Mouse (Mus musculus): ENCODE data around the gene Lyl1. TPM values are rescaled to one million over a fixed set of nuclear protein-coding genes. Genes with fewer than 3 reads are reported as not detected.
A peak's percentile ranks its signal among the peaks of the same experiment; 100 is the strongest.

Lyl1 gene
- polyA plus RNA-seq, 1 experiment: 0.04 TPM

- no peaks in the 10 kb centered on the region for H3K79me3 ChIP-seq (ENCODE audit: low read depth)
- peaks cover 7% of the 10 kb centered on the region for H3K36me3 ChIP-seq (ENCODE audit: control insufficient read depth, insufficient read depth)
- H3K4me3 ChIP-seq (ENCODE audit: insufficient read depth, poor library complexity, severe bottlenecking): no peak overlapping the region
- TF ChIP-seq FOSL1 (IDR thresholded peaks at IDR 0.05; ENCODE audit: insufficient read depth, low read length, poor library complexity, severe bottlenecking): no peak
- no peak for TF ChIP-seq MAX (IDR thresholded peaks at IDR 0.05)
- H3ac ChIP-seq (ENCODE audit: control insufficient read depth, insufficient read length, low read depth): no peak overlapping the region
- H3K27me3 ChIP-seq (ENCODE audit: control insufficient read depth, insufficient read depth, insufficient read length): no peaks in the 10 kb centered on the region
- peaks cover 63% of the 10 kb centered on the region for H3K79me2 ChIP-seq (ENCODE audit: control insufficient read depth, insufficient read depth)
These were observed 31.7 kb downstream of the Lyl1 start for GRCm38 (mm10) chr8:84732996-84733395.

GRCm38 (mm10) chr8:84733959-84734358 is 32.7 kb downstream of the Lyl1 start:
- peaks cover 7% of the 10 kb centered on the region for H3K36me3 ChIP-seq (ENCODE audit: control insufficient read depth, insufficient read depth)
- no peak overlapping the region for H3K4me3 ChIP-seq (ENCODE audit: insufficient read depth, poor library complexity, severe bottlenecking)
- H3ac ChIP-seq (ENCODE audit: control insufficient read depth, insufficient read length, low read depth): no peak overlapping the region
- no peak for TF ChIP-seq MAX (IDR thresholded peaks at IDR 0.05)
- TF ChIP-seq MYOG (IDR thresholded peaks at IDR 0.05; ENCODE audit: control insufficient read depth, extremely low read depth, insufficient read length): no peak
- TF ChIP-seq CEBPB (IDR thresholded peaks at IDR 0.05; ENCODE audit: low read depth): no peak
- TF ChIP-seq FOSL1 (IDR thresholded peaks at IDR 0.05; ENCODE audit: insufficient read depth, low read length, poor library complexity, severe bottlenecking): no peak
- TF ChIP-seq CTCF (IDR thresholded peaks at IDR 0.05; ENCODE audit: control insufficient read depth, insufficient read depth, insufficient read length): no peak
- TF ChIP-seq MYOD1 (IDR thresholded peaks at IDR 0.05; ENCODE audit: control insufficient read depth, insufficient read length, low read depth): no peak
- TF ChIP-seq USF1 (IDR thresholded peaks at IDR 0.05; ENCODE audit: low read depth): no peak
- peaks cover 69% of the 10 kb centered on the region for H3K79me2 ChIP-seq (ENCODE audit: control insufficient read depth, insufficient read depth)
- H3K27me3 ChIP-seq (ENCODE audit: control insufficient read depth, insufficient read depth, insufficient read length): no peaks in the 10 kb centered on the region
- no peaks in the 10 kb centered on the region for H3K79me3 ChIP-seq (ENCODE audit: low read depth)

- Histone ChIP-seq H3K4me3 (ENCODE audit: insufficient read depth, poor library complexity, severe bottlenecking) (no peak overlapping the region), H3K27me3 (ENCODE audit: control insufficient read depth, insufficient read depth, insufficient read length) (no peaks in the 10 kb centered on the region), H3ac (ENCODE audit: control insufficient read depth, insufficient read length, low read depth) (no peak overlapping the region), H3K79me2 (ENCODE audit: control insufficient read depth, insufficient read depth) (peaks cover 73% of the 10 kb centered on the region), H3K79me3 (ENCODE audit: low read depth) (no peaks in the 10 kb centered on the region), H3K36me3 (ENCODE audit: control insufficient read depth, insufficient read depth) (peaks cover 7% of the 10 kb centered on the region)
- TF ChIP-seq CEBPB (IDR thresholded peaks at IDR 0.05; ENCODE audit: low read depth) (no peak), CTCF (IDR thresholded peaks at IDR 0.05; ENCODE audit: control insufficient read depth, insufficient read depth, insufficient read length) (no peak), MAX (IDR thresholded peaks at IDR 0.05) (no peak), MYOG (IDR thresholded peaks at IDR 0.05; ENCODE audit: control insufficient read depth, extremely low read depth, insufficient read length) (no peak), USF1 (IDR thresholded peaks at IDR 0.05; ENCODE audit: low read depth) (no peak), MYOD1 (IDR thresholded peaks at IDR 0.05; ENCODE audit: control insufficient read depth, insufficient read length, low read depth) (no peak), FOSL1 (IDR thresholded peaks at IDR 0.05; ENCODE audit: insufficient read depth, low read length, poor library complexity, severe bottlenecking) (no peak)
These were observed 33.4 kb downstream of the Lyl1 start for GRCm38 (mm10) chr8:84734680-84735079.

- no peak overlapping the region for H3ac ChIP-seq (ENCODE audit: control insufficient read depth, insufficient read length, low read depth)
- H3K79me3 ChIP-seq (ENCODE audit: low read depth): no peaks in the 10 kb centered on the region
- no peak overlapping the region for H3K4me3 ChIP-seq (ENCODE audit: insufficient read depth, poor library complexity, severe bottlenecking)
- H3K36me3 ChIP-seq (ENCODE audit: control insufficient read depth, insufficient read depth): peaks cover 7% of the 10 kb centered on the region
- no peaks in the 10 kb centered on the region for H3K27me3 ChIP-seq (ENCODE audit: control insufficient read depth, insufficient read depth, insufficient read length)
- H3K79me2 ChIP-seq (ENCODE audit: control insufficient read depth, insufficient read depth): peaks cover 78% of the 10 kb centered on the region
- TF ChIP-seq MYOD1 (IDR thresholded peaks at IDR 0.05; ENCODE audit: control insufficient read depth, insufficient read length, low read depth) (no peak), USF1 (IDR thresholded peaks at IDR 0.05; ENCODE audit: low read depth) (no peak), CTCF (IDR thresholded peaks at IDR 0.05; ENCODE audit: control insufficient read depth, insufficient read depth, insufficient read length) (no peak), MAX (IDR thresholded peaks at IDR 0.05) (no peak), MYOG (IDR thresholded peaks at IDR 0.05; ENCODE audit: control insufficient read depth, extremely low read depth, insufficient read length) (no peak), CEBPB (IDR thresholded peaks at IDR 0.05; ENCODE audit: low read depth) (no peak), FOSL1 (IDR thresholded peaks at IDR 0.05; ENCODE audit: insufficient read depth, low read length, poor library complexity, severe bottlenecking) (no peak)
These were observed 34.3 kb downstream of the Lyl1 start for GRCm38 (mm10) chr8:84735597-84735996.

GRCm38 (mm10) chr8:84736521-84736920 is 35.3 kb downstream of the Lyl1 start:
- Histone ChIP-seq H3ac (ENCODE audit: control insufficient read depth, insufficient read length, low read depth) (no peak overlapping the region), H3K4me3 (ENCODE audit: insufficient read depth, poor library complexity, severe bottlenecking) (no peak overlapping the region), H3K27me3 (ENCODE audit: control insufficient read depth, insufficient read depth, insufficient read length) (no peaks in the 10 kb centered on the region), H3K79me2 (ENCODE audit: control insufficient read depth, insufficient read depth) (peaks cover 83% of the 10 kb centered on the region), H3K36me3 (ENCODE audit: control insufficient read depth, insufficient read depth) (peaks cover 14% of the 10 kb centered on the region), H3K79me3 (ENCODE audit: low read depth) (no peaks in the 10 kb centered on the region)
- TF ChIP-seq CEBPB (IDR thresholded peaks at IDR 0.05; ENCODE audit: low read depth): no peak
- no peak for TF ChIP-seq USF1 (IDR thresholded peaks at IDR 0.05; ENCODE audit: low read depth)
- TF ChIP-seq FOSL1 (IDR thresholded peaks at IDR 0.05; ENCODE audit: insufficient read depth, low read length, poor library complexity, severe bottlenecking): no peak
- TF ChIP-seq MYOD1 (IDR thresholded peaks at IDR 0.05; ENCODE audit: control insufficient read depth, insufficient read length, low read depth): no peak
- no peak for TF ChIP-seq CTCF (IDR thresholded peaks at IDR 0.05; ENCODE audit: control insufficient read depth, insufficient read depth, insufficient read length)
- no peak for TF ChIP-seq MAX (IDR thresholded peaks at IDR 0.05)

- no peaks in the 10 kb centered on the region for H3K27me3 ChIP-seq (ENCODE audit: control insufficient read depth, insufficient read depth, insufficient read length)
- no peaks in the 10 kb centered on the region for H3K79me3 ChIP-seq (ENCODE audit: low read depth)
- peak; percentile 91 for TF ChIP-seq MAX (IDR thresholded peaks at IDR 0.05)
- TF ChIP-seq USF1 (IDR thresholded peaks at IDR 0.05; ENCODE audit: low read depth): peak; percentile 52
- TF ChIP-seq CEBPB (IDR thresholded peaks at IDR 0.05; ENCODE audit: low read depth): no peak
- peak; percentile 99 for TF ChIP-seq CTCF (IDR thresholded peaks at IDR 0.05; ENCODE audit: control insufficient read depth, insufficient read depth, insufficient read length)
- peaks cover 9% of the 10 kb centered on the region for H3K36me3 ChIP-seq (ENCODE audit: control insufficient read depth, insufficient read depth)
- peaks cover 84% of the 10 kb centered on the region for H3K79me2 ChIP-seq (ENCODE audit: control insufficient read depth, insufficient read depth)
- no peak overlapping the region for H3K4me3 ChIP-seq (ENCODE audit: insufficient read depth, poor library complexity, severe bottlenecking)
- peak overlapping the region; percentile 2 for H3ac ChIP-seq (ENCODE audit: control insufficient read depth, insufficient read length, low read depth)
These were observed 36.4 kb downstream of the Lyl1 start for GRCm38 (mm10) chr8:84737608-84738007.

All from C2C12 (cell line).